Comparison of ENCODE assay signal across 23 mouse cellular contexts in the genomic region with DNA sequence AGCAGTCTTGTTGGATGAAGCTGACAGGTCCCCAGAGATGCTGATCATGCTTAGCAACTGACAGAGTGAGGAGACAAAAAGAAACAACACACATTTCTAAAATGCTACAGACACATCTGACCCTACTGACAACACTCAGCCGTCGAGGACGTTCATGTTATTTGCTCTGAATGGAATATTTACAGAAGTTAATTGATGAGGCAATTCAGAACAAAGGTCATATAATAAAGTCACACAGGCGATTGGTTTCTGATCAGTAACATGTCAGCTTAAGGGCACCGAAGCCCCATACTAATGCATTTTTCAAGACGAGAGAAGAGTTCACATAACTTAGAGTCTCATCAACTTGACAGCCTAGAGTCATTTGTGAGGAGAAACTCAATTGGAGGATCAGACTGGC. TPM values are rescaled to one million over a fixed set of nuclear protein-coding genes. Genes with fewer than 3 reads are reported as not detected.
"Had no signal": no experiment of that assay in that cellular context is flagged by ENCODE, and none has a peak within 500 bp of the region (broad histone marks: within the 10 kb centered on the region; RNA-seq: fewer than 3 reads in every experiment).

No protein-coding gene starts in this region.

- H3K27me3 ChIP-seq: neural tube, embryonic 15.5 days; stomach, embryonic 15.5 days had no signal

- H3K27ac ChIP-seq: neural tube, embryonic 13.5 days; neural tube, embryonic 15.5 days; stomach, embryonic 15.5 days; stomach, postnatal 0 days had no signal

- H3K4me2 ChIP-seq: neural tube, embryonic 13.5 days; neural tube, embryonic 15.5 days; stomach, embryonic 15.5 days had no signal

- H3K36me3 ChIP-seq: neural tube, embryonic 13.5 days; neural tube, embryonic 15.5 days; stomach, embryonic 15.5 days had no signal

- H3K9ac ChIP-seq: neural tube, embryonic 13.5 days; neural tube, embryonic 15.5 days; stomach, embryonic 15.5 days had no signal

- DNase-seq: retina, postnatal 1 day; right cerebral cortex, adult 18-20 months; right cerebral cortex, postnatal 14 days; right cerebral cortex, postnatal 25 days; right cerebral cortex, postnatal 4 days; spleen, adult 18-20 months; thymus, adult 18-20 months; thymus, adult 2 months; thymus, postnatal 14 days; thymus, postnatal 25 days; thymus, postnatal 36 days; thymus, postnatal 4 days had no signal

- H3K4me3 ChIP-seq: neural tube, embryonic 13.5 days; neural tube, embryonic 15.5 days; stomach, embryonic 15.5 days had no signal

- H3K9me3 ChIP-seq: neural tube, embryonic 13.5 days; neural tube, embryonic 15.5 days; stomach, embryonic 15.5 days had no signal

RNA-seq across cellular contexts. Expression of gene Ttll8, which starts 58.3 kb away (rescaled TPM):
- total RNA-seq: neutrophil, adult 5-6 weeks had no signal
- polyA plus RNA-seq: neural tube, embryonic 13.5 days; small intestine, adult 2 months; spleen, adult 2 months; stomach, embryonic 14.5 days; stomach, embryonic 15.5 days; stomach, embryonic 16.5 days; stomach, postnatal 0 days; thymus, postnatal 0 days; urinary bladder, adult 2 months had no signal
